Mouse (Mus musculus): ENCODE results near the gene Stambpl1. TPM values are rescaled to one million over a fixed set of nuclear protein-coding genes. Genes with fewer than 3 reads are reported as not detected.

Stambpl1 gene
- total RNA-seq (2023), result 10 to 100 TPM; 51.2 to 63.3 TPM

DNA sequence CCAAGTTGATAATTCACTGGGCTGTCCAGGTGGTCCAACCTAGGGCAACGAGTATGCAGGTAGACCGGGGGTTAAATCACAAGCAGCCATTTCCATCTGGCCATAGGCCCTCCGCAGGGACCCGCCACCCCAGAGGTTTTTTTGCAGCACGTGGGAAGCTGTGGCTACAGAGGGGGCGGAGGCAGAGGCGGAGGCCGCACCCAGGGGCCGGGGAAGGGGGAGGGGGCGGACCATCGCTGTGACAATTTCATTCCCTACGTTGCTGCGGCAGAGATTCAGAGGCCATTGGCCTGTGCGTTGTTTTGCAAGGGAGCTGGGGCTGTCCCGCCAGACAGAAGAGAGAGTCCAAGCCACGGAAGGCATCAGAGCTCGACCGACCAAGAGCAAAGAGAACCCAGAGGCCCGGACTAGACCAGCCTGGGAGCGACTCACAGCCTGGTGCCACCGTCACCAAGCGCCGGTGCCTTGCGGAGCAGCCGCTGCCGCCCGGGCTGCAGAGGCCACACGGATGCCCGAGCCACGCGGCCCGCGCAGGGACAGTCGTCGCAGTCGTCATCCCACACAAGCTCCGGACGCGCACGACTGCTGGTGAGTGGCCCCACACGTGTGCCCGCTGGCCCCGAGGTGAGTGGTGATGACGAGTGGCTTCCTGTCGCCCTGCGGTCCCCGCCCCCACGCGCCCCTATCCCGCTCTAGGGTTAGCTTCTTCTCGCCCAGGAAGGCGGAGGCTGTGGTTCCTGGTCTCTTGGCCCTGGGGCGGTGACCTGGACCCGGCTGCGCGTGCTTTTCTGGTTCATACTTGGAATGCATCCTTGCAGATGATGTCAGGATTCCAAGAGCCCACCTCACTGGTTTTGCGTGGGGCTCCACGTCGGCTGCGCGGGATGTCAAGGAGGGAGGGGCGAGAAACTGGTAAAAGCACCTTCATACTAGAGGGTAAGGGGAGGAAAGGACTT, at the start of gene Stambpl1:
Gene Stambpl1, plus strand, starts transcription at position 222 of the 956 bp plus-strand sequence.

DNA sequence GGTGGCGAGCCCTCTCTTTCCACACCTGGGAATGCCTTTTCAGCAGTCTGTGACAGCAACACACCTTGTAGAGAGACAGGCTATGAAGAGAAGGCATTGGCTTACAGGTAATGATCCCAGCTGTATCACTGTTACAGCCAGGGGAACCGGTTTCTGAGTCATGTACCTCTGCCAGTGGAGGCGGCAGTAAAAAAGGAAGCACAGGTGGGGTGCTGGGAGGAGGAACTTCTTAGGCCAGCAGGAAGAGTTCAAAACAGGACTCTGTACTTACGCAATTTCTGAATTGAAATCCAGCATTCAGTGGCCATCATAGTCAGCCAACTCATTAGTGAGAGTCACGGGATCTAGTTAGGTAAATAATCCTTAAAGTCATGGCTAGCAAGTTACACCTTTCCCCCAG, 26.1 kb upstream of the Stambpl1 start, which contains the start of gene Ankrd22:
Gene Ankrd22, minus strand, starts transcription at position 163 of the 400 bp plus-strand sequence.

DNA sequence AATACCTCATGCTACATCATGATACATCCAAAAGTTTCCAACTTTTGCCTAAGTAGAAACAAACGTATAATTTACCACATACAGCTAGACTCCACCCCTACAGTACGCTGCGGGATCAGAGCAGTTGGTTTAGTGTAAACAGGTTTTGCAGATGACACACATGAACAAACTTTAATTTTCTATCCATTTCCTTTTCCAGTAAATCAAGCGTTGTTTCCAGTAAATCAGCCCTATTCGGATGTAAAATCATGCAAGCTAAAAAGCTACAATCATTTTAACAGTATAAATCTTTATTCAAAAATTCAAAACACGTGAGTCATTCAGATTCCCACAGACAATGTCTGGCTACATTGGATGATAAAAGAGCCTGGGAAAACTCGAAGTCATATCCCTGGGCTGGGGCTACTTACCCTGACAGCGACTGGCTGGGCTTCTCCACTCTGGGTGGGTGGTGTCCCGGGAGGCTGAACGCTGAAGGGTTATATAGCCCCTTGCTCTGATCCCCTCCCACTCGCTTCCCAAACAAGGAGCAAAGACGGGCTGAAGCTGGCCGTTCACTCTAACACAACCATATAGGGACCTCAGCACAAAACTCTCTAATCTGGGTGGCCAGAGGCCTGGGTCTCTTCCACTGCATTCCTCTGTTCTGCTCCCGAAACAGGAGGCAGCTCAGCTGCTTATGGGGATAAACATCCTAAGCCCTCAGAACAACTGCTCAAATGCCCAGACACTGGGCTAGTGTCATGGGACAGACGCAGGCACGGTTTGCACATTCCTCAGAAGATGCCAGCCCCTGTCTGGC, 63.1 kb downstream of the Stambpl1 start, which contains the start of gene Acta2:
Gene Acta2, minus strand, starts transcription at position 711 of the 802 bp plus-strand sequence.

Other genes with a start within 250 kb of the Stambpl1 start
- gene Lipf, start 231.0 kb upstream of the Stambpl1 start, total RNA-seq (2023), result not detected
- gene Lipk, start 183.9 kb upstream of the Stambpl1 start, total RNA-seq (2023), result not detected
- not detected for gene Lipn, start 124.9 kb upstream of the Stambpl1 start, total RNA-seq (2023)
- gene Lipm, start 91.3 kb upstream of the Stambpl1 start, total RNA-seq (2023), result not detected
- gene Ankrd22, start 26.2 kb upstream of the Stambpl1 start, total RNA-seq (2023), result not detected
- not detected for gene Acta2, start 63.4 kb downstream of the Stambpl1 start, total RNA-seq (2023)
- 10 to 100 TPM; 31.6 to 34.4 TPM for gene Fas, start 98.4 kb downstream of the Stambpl1 start, total RNA-seq (2023)